Mouse (Mus musculus): Measurements from ENCODE around the gene Fezf1. TPM values are rescaled to one million over a fixed set of nuclear protein-coding genes. Genes with fewer than 3 reads are reported as not detected.

The Fezf1 gene
- not detected for total RNA-seq (2021)
- long read RNA-seq, experiment 1 = 0 reads
- long read RNA-seq, experiment 2 = 0 reads

DNA sequence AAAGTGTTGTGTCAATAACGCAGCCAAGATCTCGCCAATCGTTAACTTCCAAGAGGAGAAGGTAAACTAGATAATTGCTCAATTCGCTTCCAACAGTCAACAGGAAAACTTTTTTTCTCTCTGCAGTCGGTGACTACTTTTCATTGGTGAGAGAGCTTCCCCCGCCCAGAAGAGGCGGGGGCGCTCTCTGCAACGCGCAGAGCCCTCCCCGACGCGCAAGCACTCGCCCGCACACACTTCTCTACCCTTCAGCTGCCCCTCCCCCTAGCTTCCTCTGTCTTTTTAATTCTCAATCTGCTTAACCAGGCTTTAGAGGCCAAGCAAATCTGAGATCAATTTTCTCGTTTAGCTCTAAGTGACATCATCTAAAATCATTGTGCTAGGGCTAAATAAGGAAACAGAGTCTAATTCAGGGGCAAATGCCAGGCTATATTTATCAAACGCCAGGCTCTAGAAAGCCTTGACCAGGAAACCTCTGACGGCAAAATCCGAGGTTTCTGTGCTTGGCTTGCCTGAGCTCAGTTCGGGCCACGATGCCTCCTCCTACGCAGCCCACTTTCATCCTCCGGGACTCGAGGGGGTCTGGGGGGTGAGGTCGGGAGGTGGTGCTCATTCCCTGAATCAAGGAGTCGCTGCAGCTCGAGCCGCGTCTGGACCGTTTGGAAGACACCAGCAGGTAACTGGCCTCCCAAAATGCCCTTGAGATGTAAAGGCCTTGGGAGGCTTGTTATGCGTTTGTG lies at the start of gene Fezf1:
Gene Fezf1 (minus strand): TSS at position 50 of the 740 bp plus-strand sequence.
- DNase-seq (ENCODE audit: low spot score in 2 of 2) = no peak

DNA sequence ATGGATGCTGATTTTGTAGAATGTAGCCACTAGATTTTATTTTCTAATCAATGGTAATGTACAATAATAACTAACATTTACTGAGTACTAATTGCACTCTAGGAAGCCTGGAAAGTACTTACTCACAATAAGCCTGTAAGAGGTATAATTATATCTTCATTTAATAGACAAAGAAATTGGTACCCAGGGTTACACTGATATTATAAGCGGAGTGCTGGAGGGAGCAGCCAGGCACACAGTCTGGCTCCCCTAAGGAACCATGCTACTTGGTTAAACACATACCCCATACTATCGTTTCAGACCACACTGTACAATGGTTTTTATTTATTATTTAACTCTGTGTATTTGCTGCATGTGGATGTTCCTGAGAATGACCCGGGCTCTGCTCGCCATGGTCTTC lies 46.5 kb upstream of the Fezf1 start:
- DNase-seq (ENCODE audit: low spot score in 2 of 2) = no peak

DNA sequence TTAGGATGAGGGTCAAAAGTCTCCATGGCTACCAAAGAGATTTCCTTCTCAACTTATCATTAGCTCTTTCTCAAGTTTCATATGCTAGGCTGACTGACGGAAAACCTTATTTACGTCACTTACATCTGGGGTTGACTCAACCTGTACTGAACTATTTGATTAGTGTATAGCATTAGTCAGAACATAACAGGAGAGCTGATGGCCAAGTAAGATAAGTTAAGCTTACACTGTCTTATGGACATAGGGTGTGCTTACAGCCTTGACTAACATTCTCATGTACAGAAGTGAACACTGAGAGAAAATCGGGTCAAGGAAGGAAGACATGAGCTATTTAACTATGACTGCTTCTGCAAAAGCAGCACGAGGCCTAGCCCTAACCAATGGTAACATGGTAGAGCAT lies 40.6 kb upstream of the Fezf1 start:
- DNase-seq (ENCODE audit: low spot score in 2 of 2) = no peak

- DNase-seq (ENCODE audit: low spot score in 2 of 2) = no peak
Measured at GRCm38 (mm10) chr6:23281514-23281820, 33.3 kb upstream of the Fezf1 start.

GRCm38 (mm10) chr6:23280811-23281513 lies 32.8 kb upstream of the Fezf1 start:
- DNase-seq (ENCODE audit: low spot score in 2 of 2) = no peak

DNA sequence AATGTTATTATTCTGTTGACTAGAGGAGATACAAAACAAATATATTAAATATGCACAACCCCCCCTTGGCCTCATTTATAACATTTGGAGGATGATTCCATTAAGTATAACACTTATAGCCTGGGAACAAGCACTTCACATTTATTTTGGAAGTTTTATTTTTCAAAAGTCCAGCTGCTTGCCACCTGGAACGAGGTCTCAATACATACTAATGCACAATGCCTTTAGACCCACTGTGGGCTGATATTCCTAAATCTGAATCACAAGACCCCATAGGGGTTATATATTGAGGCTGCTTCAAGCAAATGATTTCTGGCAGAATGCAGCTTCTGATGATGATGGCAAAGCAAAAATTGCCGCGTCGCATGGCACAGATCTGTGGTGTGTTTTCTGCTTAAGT lies 25.3 kb upstream of the Fezf1 start:
- DNase-seq (ENCODE audit: low spot score in 2 of 2) = no peak

DNA sequence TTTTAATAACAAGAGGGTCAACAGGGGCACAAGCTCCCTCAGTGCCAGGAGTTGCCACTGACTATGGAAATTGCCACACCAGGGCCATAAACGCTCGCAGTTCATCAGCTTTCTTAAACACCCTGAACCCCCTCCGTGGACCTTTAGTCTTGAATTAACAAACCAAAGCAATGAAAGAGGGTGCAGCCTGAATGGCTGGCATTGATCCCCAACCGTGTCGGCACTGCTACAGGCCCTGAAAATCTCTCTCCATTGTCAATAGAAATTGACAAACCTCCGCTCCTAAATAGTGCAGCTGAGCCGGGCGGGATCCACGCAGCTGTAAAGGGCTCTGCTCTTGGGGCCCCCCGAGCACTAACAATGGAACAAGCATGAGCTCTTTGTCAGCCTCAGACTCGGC lies 24.8 kb upstream of the Fezf1 start:
- DNase-seq (ENCODE audit: low spot score in 2 of 2) = no peak

DNA sequence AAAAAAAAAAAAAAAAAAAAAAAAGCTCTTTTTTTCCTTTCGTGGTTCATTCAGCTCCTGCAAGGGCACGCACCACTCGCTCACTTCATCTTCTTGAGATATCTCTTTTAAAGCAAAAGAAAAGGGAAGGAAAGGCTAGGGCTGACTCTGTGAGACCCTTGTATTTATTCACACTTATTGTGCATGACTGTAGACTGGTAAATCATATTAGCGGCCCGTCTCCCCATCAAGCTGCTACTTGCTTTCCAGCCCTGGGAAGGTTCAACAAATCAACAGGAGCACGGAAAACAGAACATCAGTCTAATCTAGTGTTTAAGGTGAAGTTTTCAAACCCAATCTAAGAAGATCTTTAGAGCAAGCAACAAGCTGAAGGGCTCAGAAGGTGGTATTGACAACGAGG lies 24.4 kb upstream of the Fezf1 start:
- no peak for DNase-seq (ENCODE audit: low spot score in 2 of 2)

- no peak for DNase-seq (ENCODE audit: low spot score in 2 of 2)
Measured at GRCm38 (mm10) chr6:23260738-23261050, 12.5 kb upstream of the Fezf1 start.

- no peak for DNase-seq (ENCODE audit: low spot score in 2 of 2)
Measured at GRCm38 (mm10) chr6:23260016-23260737, 12.0 kb upstream of the Fezf1 start.

DNA sequence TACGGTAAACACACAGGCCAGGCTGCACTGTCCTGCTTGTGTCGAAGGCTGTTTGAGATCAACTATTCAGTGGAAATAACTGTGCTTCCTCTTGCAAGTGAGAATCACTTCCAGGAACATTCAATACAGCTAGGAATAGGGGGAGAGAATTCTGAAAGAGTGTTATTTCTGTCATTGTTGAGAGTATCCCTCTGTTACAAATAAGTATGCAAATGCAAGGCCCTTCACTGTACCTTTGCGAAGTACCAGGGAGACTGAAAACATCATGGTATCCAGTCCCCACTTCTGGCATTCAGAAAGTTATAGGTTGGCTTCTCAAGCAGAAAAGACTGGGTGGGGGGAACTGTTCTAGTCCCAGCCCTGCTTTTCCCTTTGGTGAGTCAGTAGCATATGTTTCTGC lies 9.8 kb upstream of the Fezf1 start:
- DNase-seq (ENCODE audit: low spot score in 2 of 2) = no peak

GRCm38 (mm10) chr6:23255161-23255560 lies 7.0 kb upstream of the Fezf1 start:
- DNase-seq (ENCODE audit: low spot score in 2 of 2) = no peak

DNA sequence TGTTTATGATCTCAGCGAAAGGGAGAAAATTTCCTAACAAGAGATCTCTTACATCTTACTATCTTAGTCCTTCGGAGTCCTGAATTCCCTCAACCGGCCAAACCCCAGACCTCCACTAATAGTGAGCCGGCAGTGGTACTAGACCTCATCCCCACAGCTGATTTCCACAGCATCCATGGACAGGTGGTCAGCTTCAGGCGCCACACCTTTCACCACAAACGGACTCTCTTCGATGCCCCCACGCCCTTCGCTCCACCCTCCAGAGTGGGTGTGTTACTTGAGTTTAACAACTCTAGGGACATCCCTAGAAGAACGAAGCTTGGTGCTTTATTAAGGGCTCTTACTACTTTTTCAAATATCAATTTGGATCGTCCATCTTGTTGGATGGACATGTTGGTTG lies 6.5 kb upstream of the Fezf1 start:
- DNase-seq (ENCODE audit: low spot score in 2 of 2) = no peak

GRCm38 (mm10) chr6:23253353-23254311 lies 5.5 kb upstream of the Fezf1 start:
- DNase-seq (ENCODE audit: low spot score in 2 of 2) = no peak

- DNase-seq (ENCODE audit: low spot score in 2 of 2) = no peak
Measured at GRCm38 (mm10) chr6:23252196-23253135, 4.3 kb upstream of the Fezf1 start.

DNA sequence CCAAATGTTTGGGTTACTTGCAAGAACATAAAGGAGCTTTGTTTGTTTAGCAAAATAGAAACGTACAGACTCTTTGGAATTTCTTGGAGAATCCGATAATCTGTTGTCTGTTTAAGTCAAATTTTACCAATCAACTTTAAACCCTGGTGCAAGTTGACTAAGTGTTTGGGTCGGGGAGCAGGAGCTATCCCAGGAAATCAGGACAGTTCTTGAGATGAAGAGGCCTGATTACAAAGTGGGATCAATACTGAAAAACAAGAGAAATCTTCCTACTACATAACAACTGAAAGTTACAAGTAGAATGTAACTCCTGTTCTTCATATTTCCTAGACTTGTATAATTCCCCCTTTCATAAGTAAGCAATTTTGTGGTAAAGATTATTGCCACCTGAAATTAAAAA lies 3.3 kb upstream of the Fezf1 start:
- DNase-seq (ENCODE audit: low spot score in 2 of 2) = no peak

GRCm38 (mm10) chr6:23250288-23250955 lies 2.3 kb upstream of the Fezf1 start:
- DNase-seq (ENCODE audit: low spot score in 2 of 2) = no peak

- DNase-seq (ENCODE audit: low spot score in 2 of 2) = no peak
Measured at GRCm38 (mm10) chr6:23249616-23250287, 1.6 kb upstream of the Fezf1 start.

DNA sequence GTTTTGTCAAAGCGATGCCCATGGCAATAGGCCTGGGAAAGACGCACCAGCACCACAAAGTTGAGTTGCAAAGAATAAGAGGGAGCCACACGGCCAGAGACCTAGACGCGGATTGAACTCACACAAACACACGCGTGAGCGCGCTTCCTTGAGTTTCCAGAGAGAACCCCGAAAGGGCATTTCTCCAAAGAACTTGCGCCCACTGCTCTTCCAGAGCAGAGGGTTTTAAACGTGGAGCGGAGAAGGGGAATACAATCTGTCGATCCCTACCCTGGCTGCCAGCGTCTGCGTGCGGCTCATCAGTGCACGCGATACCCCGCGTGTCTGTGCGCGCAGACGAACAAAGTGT lies 865 bp upstream of the Fezf1 start:
- DNase-seq (ENCODE audit: low spot score in 2 of 2) = no peak
